Mouse (Mus musculus) forebrain, embryonic 16.5 days (tissue): ENCODE data around the gene Vmn1r95. TPM values are rescaled to one million over a fixed set of nuclear protein-coding genes. Genes with fewer than 3 reads are reported as not detected.
"Not testable (repeated sequence)": the region's sequence is repeated elsewhere in the genome, so short reads cannot be mapped to it uniquely, and the experiment has no call there.

ENCODE experiments used
- ATAC-seq: fragments of 200-750 bp; cut with Nextera tagmentation; 2 replicates; pipeline ENCODE4 v1.8.0; 2017; ENCODE audit warnings: mild to moderate bottlenecking, moderate library complexity
- H3K27ac ChIP-seq: fragments of 300-500 bp; sonication (generic); 2 replicates; pipeline ENCODE4 v1.5.1; 2014; ENCODE audit warnings: low read length, control low read depth
- H3K27me3 ChIP-seq: fragments of 300-500 bp; sonication (generic); replicated peaks from 2 replicates; pipeline ENCODE4 v1.6.1; 2014; ENCODE audit warnings: low read length; ENCODE audit not compliant: control insufficient read depth, insufficient read depth
- H3K36me3 ChIP-seq: fragments of 300-500 bp; sonication (generic); 2 replicates; pipeline ENCODE4 v1.6.1; 2014; ENCODE audit not compliant: control insufficient read depth, insufficient read depth
- H3K4me1 ChIP-seq: fragments of 300-500 bp; sonication (generic); replicated peaks from 2 replicates; pipeline ENCODE4 v1.6.1; 2014; ENCODE audit warnings: low read length; ENCODE audit not compliant: control insufficient read depth, insufficient read depth
- H3K4me2 ChIP-seq: fragments of 300-500 bp; sonication (generic); 2 replicates; pipeline ENCODE4 v1.6.1; 2014; ENCODE audit warnings: mild to moderate bottlenecking, low read length, control low read depth
- H3K4me3 ChIP-seq: fragments of 300-500 bp; sonication (generic); replicated peaks from 2 replicates; pipeline ENCODE4 v1.5.1; 2014; ENCODE audit warnings: mild to moderate bottlenecking, low read length, control low read depth
- H3K9ac ChIP-seq: fragments of 300-500 bp; sonication (generic); replicated peaks from 2 replicates; pipeline ENCODE4 v1.6.1; 2014; ENCODE audit warnings: low read depth, low read length, control low read depth
- H3K9me3 ChIP-seq: fragments of 300-500 bp; sonication (generic); 2 replicates; pipeline ENCODE4 v1.6.1; 2016; ENCODE audit warnings: low read length; ENCODE audit not compliant: control insufficient read depth
- WGBS: fragments of 180-500 bp; shearing (Covaris S2); extraction: QIAGEN DNeasy Blood & Tissue Kit; methylation state at CpG from one replicate; pipeline ENCODE4 v1.1.7; 2014; 5-methylcytosine and 5-hydroxymethylcytosine counted together
- polyA plus RNA-seq: library from polyadenylated mRNA; unstranded; fragments of >200 nt; fragmentation: Nextera tagmentation; extraction: Ambion mirVana; gene quantifications from 2 replicates; pipeline ENCODE4 v1.2.1, GENCODE M21; 2015

Gene Vmn1r95
- polyA plus RNA-seq, result not detected in 2 replicates

GRCm38 (mm10) chr7:20193410-20193809 is at the start of gene Vmn1r95:
Gene Vmn1r95 (plus strand): TSS chr7:20193710.
- not testable (repeated sequence) for H3K4me1 ChIP-seq, H3K36me3 ChIP-seq, H3K27ac ChIP-seq, H3K4me3 ChIP-seq, ATAC-seq, H3K9me3 ChIP-seq, H3K9ac ChIP-seq, H3K4me2 ChIP-seq, H3K27me3 ChIP-seq
- WGBS, result no CpG with 5 or more reads among the region's 3 CpGs

- no CpG with 5 or more reads among the region's 3 CpGs for WGBS
- not testable (repeated sequence) for H3K27me3 ChIP-seq, H3K36me3 ChIP-seq, H3K4me3 ChIP-seq, H3K9me3 ChIP-seq, ATAC-seq, H3K27ac ChIP-seq, H3K9ac ChIP-seq, H3K4me1 ChIP-seq, H3K4me2 ChIP-seq
Observed at GRCm38 (mm10) chr7:20168277-20168676, 25.2 kb upstream of the Vmn1r95 start, which contains the start of gene Vmn1r94. Gene Vmn1r94 (minus strand): TSS chr7:20168377.

GRCm38 (mm10) chr7:20205507-20205906 is 12.0 kb downstream of the Vmn1r95 start, which contains the start of gene Gm6164:
Gene Gm6164 (minus strand): TSS chr7:20205607.
- not testable (repeated sequence) for H3K36me3 ChIP-seq, H3K27me3 ChIP-seq, ATAC-seq, H3K9me3 ChIP-seq, H3K4me1 ChIP-seq, H3K4me3 ChIP-seq, H3K4me2 ChIP-seq, H3K9ac ChIP-seq, H3K27ac ChIP-seq
- no CpG with 5 or more reads among the region's 2 CpGs for WGBS

GRCm38 (mm10) chr7:20233728-20234127 is 40.2 kb downstream of the Vmn1r95 start, which contains the start of gene Gm4498:
Gene Gm4498 (minus strand): TSS chr7:20233828.
- ATAC-seq, H3K27ac ChIP-seq, H3K9me3 ChIP-seq, H3K9ac ChIP-seq, H3K36me3 ChIP-seq, H3K27me3 ChIP-seq, H3K4me2 ChIP-seq, H3K4me3 ChIP-seq, H3K4me1 ChIP-seq: not testable (repeated sequence)
- no CpG with 5 or more reads among the region's 2 CpGs for WGBS

Other genes with a start within 250 kb of the Vmn1r95 start
- gene Igsf23, start 243.0 kb upstream of the Vmn1r95 start, polyA plus RNA-seq, result not detected in 2 replicates
- not detected in 2 replicates for gene Ceacam20, start 228.3 kb upstream of the Vmn1r95 start, polyA plus RNA-seq
- not detected in 2 replicates for gene Nlrp9b, start 202.2 kb upstream of the Vmn1r95 start, polyA plus RNA-seq
- not detected in 2 replicates for gene Vmn1r91, start 94.0 kb upstream of the Vmn1r95 start, polyA plus RNA-seq
- not detected in 2 replicates for gene Gm16442, start 71.1 kb upstream of the Vmn1r95 start, polyA plus RNA-seq
- gene Vmn1r93, start 54.6 kb upstream of the Vmn1r95 start, polyA plus RNA-seq, result not detected in 2 replicates
- not detected in 2 replicates for gene Vmn1r94, start 25.3 kb upstream of the Vmn1r95 start, polyA plus RNA-seq
- not detected in 2 replicates for gene Gm6164, start 11.9 kb downstream of the Vmn1r95 start, polyA plus RNA-seq
- gene Gm4498, start 40.1 kb downstream of the Vmn1r95 start, polyA plus RNA-seq, result not detected in 2 replicates
- gene Gm5890, start 69.1 kb downstream of the Vmn1r95 start, polyA plus RNA-seq, result not detected in 2 replicates
- not detected in 2 replicates for gene Gm4133, start 140.4 kb downstream of the Vmn1r95 start, polyA plus RNA-seq
- not detected in 2 replicates for gene Gm5728, start 181.7 kb downstream of the Vmn1r95 start, polyA plus RNA-seq
- not detected in 2 replicates for gene Vmn1r100, start 224.2 kb downstream of the Vmn1r95 start, polyA plus RNA-seq
- gene Vmn1r101, start 248.9 kb downstream of the Vmn1r95 start, polyA plus RNA-seq, result not detected in 2 replicates